Mouse (Mus musculus) heart, postnatal 36 days (tissue): ENCODE data around the gene Gm39566. TPM values are rescaled to one million over a fixed set of nuclear protein-coding genes. Genes with fewer than 3 reads are reported as not detected.

Experiments
- DNase-seq, 2 experiments: peaks; one replicate each; pipeline ENCODE4 v3.0.0; 2021 to 2022
- intact Hi-C: fragments of 180-260 bp; cut with DNase I; formaldehyde crosslinking; loops from one replicate; pipeline ENCODE4 v1.15.1; 2025
- total RNA-seq, 2 experiments: library from RNA; stranded (reverse); gene quantifications; 2 replicates each; pipeline ENCODE4 v1.2.3; 2021

The Gm39566 gene
- total RNA-seq, 2 experiments from 2014 or later: not detected

DNA sequence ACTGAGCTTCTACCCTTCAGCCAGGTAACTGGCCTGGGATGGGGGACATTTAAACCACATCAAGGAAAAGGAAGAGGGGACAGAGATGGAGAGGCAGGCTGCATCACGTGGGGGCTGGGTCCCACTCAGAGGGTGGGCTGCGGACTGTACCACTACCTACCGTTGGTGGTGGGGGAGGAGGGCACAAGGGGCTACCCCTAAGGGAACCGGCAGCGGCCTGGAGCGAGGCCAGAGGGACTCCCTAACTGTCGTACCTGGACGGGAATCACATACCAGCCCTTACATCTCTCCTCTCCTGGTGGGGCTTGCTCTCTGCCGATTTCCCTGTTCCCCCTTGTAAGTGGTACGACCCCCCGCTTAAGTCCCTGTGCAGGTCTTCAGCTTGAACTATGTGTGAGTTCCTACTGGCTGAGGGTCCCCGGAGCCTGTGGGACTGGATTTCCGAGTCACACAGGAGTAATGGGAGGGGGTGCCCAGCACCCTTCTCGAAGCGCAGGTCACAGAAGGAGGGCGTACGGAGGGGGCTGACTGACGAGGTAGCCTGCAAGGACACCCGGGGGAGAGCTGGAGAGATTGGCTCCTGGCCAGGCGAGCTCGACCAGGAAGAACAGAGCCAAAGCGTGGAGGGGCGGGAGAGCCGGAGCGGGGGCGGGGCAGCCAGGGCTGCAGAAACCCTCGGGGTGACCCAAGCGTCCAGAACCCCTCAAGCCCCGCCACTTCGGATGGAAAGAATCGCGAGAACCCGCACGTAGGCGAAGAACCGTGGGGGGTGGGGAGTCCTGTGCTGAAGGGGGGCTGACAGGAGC is 14.5 kb downstream of the Gm39566 start:
- intact Hi-C loops: loop anchor here (5.0 kb wide), 1 partner anchor 118 kb away; the partner anchor contains the start of gene Senp3
- DNase-seq: peak; percentile 47 to 48

DNA sequence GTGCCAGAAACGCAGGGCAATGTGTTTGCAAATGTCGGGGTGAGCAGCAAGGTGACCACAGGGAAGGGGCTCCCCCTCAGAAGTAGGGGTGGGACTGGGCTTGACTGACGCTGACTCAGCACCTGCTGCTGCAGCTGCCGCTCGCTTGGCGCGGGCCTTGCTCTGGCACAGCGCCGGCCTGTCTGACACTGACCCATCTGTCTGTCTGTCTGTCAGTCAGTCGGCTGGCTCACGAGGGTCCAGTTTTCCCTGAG is 15.0 kb downstream of the Gm39566 start:
- intact Hi-C loops: loop anchor here (5.0 kb wide), 1 partner anchor 118 kb away; the partner anchor contains the start of gene Senp3
- no peak for DNase-seq

DNA sequence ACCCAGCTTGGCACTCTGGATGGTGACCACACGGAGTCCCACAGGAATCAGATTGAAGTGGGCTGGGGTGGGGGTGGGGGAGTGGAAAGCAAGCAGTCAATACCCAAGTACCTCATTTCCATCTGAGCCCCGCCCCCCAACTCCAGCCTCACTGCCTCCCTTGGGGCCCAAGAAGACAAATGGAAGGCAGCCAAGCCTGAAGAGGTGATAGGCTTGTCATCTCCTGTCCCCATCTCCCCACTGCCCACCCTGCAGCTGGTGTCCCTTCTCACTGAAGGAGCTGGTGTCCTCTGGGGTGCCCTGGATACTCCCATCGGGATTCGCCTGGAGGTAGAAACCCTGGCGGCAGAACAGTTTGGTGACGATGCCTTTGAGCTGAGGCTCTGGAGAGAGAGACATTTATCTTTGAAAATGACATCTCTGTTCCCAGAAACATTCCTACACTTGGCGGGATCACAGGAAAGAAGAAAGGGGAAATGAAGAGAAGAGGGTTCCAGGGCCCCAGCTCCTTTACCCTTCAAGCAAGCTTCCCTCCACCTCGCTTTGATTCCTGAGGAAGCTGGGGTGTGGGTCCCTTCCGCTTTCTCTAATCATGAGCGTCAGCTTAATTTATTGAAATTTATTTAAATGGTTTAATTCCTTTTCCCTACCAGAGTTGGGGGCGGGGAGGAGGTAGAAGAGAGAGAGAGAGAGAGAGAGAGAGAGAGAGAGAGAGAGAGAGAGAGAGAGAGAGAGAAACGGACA is 15.5 kb downstream of the Gm39566 start:
- intact Hi-C loops: loop anchor here (5.0 kb wide), 1 partner anchor 117 kb away; the partner anchor contains the start of gene Senp3
- no peak for DNase-seq

DNA sequence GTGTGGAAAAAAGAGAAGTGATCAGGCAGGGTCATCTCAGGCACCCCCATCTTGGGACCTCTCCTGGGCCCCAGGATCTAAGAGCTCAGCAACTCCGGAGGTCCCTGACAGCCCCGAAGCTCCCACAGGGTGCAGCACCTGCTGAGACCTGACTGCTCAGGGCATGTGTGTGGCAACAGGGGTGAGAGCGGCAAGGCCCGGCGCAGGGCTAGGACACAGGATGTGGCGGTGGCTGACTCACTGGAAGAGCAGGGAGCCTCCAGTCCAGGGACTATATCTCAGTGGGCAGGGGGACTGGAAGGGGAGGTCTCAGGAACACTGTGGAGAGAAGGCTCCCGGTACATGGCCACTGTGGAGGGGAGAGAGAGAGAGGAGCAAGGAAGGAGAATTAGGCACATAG is 17.2 kb downstream of the Gm39566 start:
- intact Hi-C loops: no loop called here
- DNase-seq: no peak

DNA sequence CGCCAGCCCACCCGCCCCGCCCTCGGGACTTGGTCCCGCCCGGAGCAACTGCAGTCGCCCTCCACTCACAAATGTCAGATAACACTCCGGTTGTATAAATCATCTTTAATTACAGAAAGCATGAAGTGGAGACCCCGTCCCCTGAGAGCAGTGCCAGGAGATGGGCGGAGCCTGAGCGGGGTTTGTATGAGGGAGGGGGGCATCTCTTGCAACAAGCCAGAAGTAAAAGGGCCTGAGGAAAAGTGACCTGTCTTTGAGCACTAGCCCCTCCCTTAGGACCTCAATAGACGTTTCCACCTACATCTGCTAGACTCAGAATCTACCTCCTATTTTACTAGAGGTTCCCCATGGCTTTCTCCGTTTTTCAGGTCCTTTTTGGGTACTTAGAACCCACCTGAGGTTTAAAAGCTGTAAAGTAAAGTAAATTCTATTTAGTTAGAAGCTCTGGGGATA is 19.1 kb downstream of the Gm39566 start:
- DNase-seq: no peak
- intact Hi-C loops: loop anchor here (2.0 kb wide), 1 partner anchor 29 kb away; no protein-coding TSS in a partner anchor

DNA sequence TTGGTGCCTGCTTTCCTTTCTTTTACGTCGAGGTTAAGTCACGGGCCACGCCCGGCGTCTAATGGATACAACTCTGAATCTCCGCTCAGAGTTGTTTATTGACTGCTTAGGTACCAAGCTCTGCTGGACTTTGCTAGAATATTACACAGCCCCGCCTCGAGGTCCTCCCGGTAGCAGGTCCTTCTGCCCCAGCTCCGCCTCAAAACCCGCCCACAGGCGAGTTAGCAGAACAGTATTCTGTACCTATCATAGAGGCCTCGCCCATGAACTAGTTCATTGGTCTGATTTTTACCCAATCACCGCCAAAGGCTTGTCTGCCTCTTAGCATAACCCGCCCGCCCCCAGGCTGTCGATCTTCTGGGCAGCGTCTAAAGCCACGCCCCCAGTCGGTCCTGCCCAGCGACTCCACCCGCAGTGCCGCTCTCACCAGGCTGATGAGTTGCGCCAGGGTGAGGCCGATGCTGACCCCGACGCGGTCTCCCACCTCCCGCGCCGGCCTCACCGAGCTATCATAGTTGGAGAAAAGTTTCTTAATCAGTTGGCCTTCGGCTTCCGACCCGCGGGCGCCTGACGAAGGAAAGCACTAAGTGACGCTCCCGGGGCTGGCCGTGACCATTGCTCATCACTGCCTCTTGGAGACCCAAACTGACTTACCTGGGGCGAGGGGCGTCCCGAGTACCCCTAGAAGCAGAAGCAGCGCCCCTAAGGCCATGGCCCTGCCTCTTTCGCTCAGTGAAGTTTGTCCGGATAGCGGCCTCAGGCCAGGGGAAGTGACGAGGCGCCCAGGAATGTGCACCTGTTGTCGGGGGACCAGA is 19.7 kb downstream of the Gm39566 start, which contains the start of gene Chrnb1:
Gene Chrnb1, minus strand, starts transcription at position 776 of the 815 bp plus-strand sequence.
- intact Hi-C loops: loop anchor here (2.0 kb wide), 1 partner anchor 29 kb away; no protein-coding TSS in a partner anchor
- DNase-seq: peak; percentile 91 to 92

DNA sequence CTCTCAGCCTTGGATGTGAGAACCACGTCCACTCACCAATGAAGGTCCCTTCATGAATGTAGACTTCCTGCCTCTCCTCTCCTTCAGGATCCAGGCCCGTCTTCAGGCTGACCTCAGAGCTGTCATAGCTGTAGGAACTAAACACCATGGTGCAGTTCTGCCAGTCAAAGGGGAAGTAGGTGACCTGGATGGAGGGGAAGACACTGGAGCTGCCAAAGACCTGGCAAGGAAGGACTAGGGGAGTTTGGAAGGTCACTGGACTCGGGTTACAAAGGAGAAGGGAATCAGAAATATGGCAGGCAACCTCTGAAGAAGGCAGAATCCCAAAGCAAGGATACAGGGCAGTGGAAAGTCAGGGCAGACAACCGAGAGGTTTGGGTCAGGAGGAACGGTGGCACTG is 21.7 kb downstream of the Gm39566 start:
- intact Hi-C loops: no loop called here
- no peak for DNase-seq

DNA sequence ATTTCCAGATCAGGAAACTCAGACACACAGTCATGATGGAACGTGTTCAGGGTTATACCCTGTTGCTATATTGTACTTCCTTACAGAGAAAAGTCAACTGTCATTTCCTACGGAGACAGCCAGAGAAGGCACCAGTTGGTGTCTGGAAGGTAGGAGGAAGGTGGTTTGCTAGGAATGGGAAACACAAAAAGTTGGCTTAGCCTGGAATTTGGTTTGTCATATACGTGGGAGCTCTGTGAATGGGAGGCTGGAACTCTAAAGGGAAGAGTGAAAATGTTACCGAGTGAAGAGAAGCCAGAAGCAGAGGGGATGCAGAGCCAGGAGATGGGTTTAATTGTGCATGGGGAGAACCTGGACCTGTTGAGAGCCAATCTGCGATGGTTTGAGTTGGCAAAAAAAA is 23.7 kb downstream of the Gm39566 start:
- DNase-seq: no peak
- intact Hi-C loops: no loop called here

DNA sequence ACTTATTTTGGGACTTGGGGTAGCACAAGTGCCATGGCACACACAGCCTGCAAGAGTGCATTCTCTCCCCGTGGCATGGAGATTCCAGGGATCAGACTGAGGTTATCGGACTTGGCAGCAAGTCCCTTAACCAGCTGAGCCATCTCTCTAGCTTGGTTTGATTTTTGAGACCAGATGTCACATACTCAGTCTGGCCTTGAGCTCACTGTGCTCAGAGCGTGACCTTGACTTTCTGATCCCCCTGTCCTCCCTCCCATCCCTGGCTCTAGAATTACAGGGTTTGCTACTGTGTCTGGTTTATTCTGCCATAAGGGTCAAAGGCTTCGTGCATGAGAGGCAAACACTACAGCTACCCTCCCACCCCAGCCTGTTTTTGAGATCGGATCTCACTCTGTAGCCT is 25.7 kb downstream of the Gm39566 start:
- intact Hi-C loops: no loop called here
- no peak for DNase-seq

DNA sequence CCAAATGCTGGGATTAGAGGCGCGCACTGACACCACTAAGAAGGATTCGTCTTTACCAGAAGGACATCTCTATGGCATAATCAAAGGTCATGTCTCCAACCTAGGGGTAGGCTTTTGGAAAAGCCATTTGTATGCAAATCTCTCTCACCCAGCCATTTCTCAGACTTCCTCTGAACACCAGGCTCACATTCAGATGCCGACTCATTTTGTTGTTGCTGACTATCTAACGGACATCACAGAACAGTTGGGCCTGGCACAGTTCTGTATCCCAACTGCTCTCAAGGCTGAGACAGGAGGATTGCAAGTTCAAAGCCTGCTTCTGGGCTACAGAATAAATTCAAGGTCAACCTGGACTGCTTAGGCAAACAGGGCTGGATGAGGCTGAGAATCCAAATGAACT is 27.8 kb downstream of the Gm39566 start:
- intact Hi-C loops: no loop called here
- DNase-seq: no peak

DNA sequence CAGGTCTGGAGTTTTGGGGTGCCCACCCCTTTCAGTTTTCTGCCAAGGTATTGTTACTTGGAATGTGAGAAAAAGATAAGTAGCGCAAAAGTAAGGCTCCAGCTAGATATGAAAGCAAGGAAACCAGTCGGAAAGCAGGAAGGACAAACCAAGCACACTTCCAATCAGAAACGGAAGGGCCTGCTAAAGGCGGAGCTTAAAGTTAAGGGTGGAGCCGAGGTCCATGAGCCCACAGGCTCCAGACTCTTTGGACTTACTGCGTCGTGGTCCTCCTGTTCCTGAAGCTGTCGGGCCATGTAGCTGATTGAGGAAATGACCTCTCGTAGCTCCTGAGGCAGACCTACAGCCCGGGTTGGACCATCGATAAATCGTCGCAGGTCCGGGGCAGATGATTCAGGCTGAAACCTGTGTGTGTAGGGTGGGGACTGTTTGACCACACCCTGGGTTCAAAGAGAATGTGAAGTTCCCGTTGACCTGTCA is 30.3 kb downstream of the Gm39566 start:
- intact Hi-C loops: loop anchor here (2.0 kb wide), 1 partner anchor 18 kb away; no protein-coding TSS in a partner anchor
- peak; percentile 63 for DNase-seq

DNA sequence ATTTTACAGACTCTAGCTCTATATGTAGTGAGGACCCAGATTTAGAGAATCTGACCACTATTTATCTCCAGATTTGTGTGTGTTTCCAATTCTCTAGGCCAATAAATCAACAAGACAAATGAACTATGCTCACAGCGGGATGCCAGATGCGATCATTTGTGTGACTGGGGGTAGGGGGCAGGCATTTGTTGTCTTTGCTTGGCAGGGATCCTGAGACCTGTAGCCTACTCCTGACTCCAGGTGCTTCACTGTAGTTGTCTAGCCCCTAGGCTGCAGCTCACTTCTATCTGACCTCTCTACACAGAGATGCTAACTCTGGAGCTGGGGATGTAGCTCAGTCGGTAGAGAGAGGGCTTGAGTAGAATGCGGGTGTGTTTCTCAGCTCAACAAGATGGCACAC is 33.3 kb downstream of the Gm39566 start:
- no peak for DNase-seq
- intact Hi-C loops: no loop called here

DNA sequence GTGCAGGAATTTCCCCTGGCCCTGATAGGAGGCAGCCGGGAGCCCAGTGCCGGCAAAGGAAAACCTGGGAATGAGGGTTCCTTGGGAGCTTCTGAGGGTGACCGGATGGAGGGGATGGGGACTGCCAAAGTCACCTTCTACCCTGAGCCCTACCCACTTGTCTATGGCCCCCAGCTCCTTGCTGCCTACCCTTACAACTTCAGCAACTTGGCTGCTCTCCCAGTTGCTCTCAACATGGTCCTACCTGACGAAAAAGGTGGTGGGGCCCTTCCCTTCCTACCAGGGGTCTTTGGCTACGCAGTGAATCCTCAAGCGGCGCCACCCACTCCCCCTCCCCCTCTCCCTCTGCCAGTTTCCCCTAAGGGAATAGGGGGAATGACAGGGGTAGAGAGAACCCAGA is 36.1 kb downstream of the Gm39566 start:
- DNase-seq: no peak

DNA sequence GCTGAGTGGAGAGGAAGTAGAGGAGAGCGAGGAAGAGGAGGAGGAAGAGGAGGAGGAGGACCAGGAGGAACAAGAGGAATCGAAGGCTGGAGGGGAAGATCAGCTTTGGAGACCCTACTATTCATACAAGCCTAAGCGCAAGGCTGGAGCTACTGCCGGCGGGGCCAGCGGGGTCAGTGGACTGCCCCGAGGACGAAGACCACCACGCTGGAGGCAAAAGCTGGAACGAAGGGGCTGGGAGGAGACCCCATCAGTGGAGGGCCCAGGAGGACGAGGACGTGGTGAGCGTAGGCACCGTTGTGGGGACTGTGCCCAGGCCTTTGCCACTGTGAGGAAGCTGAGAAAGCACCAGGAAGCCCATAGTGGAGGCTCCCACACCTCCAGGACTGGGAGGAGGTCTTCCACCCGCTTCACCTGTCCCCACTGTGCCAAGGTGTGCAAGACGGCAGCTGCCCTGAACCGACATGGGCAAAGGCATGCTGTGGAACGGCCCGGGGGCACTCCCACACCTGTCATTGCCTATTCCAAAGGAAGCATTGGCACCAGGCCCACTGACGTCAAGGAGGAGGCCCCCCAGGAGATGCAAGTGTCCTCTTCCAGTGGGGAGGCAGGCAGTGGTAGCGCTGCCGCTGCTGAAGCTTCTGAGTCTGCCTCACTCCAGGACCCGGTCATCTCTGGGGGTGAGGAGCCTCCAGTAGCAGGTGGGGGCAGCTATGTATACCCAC is 36.7 kb downstream of the Gm39566 start:
- no peak for DNase-seq
- intact Hi-C loops: no loop called here

More for the DNA sequence above, 36.1 kb downstream of the Gm39566 start:
- intact Hi-C loops: no loop called here

DNA sequence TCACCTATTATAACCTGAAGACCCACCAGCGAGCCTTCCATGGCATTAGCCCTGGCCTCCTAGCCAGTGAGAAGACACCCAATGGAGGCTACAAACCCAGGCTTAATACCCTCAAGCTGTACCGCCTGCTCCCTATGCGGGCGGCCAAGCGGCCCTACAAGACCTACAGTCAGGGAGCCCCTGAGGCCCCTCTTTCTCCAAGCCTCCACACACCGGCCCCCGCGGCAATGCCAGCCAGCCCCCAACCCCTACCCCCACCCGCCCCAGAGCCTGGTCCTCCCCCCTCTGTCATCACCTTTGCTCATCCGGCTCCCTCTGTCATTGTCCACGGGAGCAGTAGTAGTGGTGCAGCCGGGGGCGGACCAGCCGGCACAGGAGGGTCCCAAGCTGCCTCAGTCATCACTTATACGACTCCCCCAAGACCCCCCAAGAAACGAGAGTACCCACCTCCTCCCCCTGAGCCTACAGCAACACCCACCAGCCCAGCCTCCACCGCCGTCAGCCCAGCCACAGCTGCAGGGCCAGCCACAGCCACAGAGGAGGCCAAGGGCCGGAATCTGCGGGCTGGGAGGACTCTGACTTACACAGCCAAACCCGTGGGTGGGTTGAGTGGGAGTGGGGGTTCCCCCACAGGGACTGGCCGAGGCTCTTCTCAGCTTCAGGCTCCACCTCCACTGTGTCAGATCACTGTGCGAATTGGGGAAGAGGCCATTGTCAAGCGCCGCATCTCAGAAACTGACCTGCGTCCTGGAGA is 37.4 kb downstream of the Gm39566 start:
- no peak for DNase-seq
- intact Hi-C loops: no loop called here

DNA sequence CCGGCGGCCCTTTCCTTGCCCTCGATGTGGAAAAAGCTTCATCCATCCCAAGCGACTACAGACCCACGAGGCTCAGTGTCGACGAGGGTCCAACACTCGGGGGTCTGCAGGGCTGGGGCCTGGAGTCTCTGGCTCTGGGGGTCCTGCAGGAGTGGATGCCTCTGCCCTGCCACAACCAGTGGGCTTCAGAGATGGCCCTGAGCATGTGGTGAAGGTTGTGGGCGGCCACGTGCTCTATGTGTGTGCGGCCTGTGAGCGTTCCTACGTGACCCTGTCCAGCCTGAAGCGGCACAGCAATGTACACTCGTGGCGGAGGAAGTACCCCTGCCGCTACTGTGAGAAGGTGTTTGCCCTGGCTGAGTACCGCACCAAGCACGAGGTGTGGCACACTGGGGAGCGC is 38.6 kb downstream of the Gm39566 start:
- intact Hi-C loops: no loop called here
- DNase-seq: no peak

DNA sequence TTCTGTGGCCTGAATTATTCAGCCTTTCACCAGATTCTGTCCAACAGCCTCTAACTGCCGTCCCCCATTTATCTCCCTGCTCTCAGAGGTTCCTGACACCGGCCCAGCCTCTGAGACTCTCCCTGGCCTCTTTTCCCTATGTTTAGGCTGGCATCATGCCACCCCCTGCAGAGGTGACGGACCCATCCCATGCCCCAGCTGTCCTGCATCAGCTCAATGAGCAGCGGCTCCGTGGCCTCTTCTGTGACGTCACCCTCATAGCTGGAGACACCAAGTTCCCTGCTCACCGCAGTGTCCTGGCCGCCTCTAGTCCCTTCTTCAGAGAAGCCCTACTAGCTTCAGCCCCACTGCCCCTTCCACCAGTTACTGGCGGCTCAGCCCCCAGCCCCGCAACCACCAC is 39.4 kb downstream of the Gm39566 start:
- no peak for DNase-seq
- intact Hi-C loops: no loop called here

DNA sequence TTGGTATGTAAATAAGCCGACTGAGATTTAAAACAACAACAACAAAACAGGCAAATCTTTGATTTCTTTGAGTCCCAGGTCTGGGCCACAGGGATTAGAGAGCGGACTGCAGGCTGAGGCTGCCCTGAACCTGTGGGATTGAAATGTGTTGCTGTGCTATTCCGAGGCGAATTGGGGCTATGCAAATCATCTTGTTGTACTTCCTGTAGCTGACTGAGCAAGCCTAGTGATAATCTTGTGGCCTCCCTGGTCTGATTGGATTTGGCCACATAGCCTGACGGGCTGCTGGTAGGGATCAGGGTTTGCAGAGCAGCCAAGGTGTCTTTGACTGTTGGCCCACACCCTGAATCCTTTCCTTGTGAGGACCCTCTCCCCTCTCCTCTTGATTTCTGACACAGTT is 40.1 kb downstream of the Gm39566 start:
- DNase-seq: no peak
- intact Hi-C loops: no loop called here

DNA sequence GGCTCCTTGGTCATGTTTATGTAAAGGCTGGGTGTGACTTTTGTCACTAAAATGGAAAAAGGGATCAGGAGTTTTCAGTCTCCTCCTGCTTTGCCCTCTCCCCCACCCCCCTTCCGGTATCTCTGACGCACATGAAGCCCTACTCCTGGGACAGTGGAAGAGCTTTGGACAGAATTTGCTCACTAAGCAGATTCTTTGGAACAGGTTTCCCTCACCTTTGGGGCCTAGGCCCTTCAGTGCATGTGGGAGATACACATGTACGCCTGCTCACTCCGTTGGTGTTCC is 47.5 kb downstream of the Gm39566 start:
- no peak for DNase-seq
- intact Hi-C loops: loop anchor here (2.0 kb wide), 3 partner anchors 17 to 35 kb away; partner anchors contain the start of gene Chrnb1
